Mouse (Mus musculus) hindbrain, postnatal 0 days (tissue): ENCODE measurements around the gene Spint2. TPM values are rescaled to one million over a fixed set of nuclear protein-coding genes. Genes with fewer than 3 reads are reported as not detected.

ENCODE experiments used
- ATAC-seq: fragments of 200-750 bp; cut with Nextera tagmentation; 2 replicates; pipeline ENCODE4 v1.8.0; 2017; ENCODE audit warnings: mild to moderate bottlenecking, moderate TSS enrichment, moderate library complexity
- DNase-seq: peaks from one replicate; pipeline ENCODE4 v3.0.0-alpha.2; 2015; ENCODE audit warnings: low spot score
- H3K27ac ChIP-seq: fragments of 300-500 bp; sonication (generic); 2 replicates; pipeline ENCODE4 v1.5.1; 2014; ENCODE audit warnings: mild to moderate bottlenecking
- H3K27me3 ChIP-seq: fragments of 300-500 bp; sonication (generic); 2 replicates; pipeline ENCODE4 v1.6.1; 2014; ENCODE audit warnings: low read length, mixed read lengths; ENCODE audit not compliant: insufficient read depth
- H3K36me3 ChIP-seq: fragments of 300-500 bp; sonication (generic); 2 replicates; pipeline ENCODE4 v1.6.1; 2014; ENCODE audit warnings: low read length, mixed read lengths; ENCODE audit not compliant: insufficient read depth
- H3K4me1 ChIP-seq: fragments of 300-500 bp; sonication (generic); 2 replicates; pipeline ENCODE4 v1.6.1; 2014; ENCODE audit warnings: antibody characterized with exemption, low read length, mixed read lengths; ENCODE audit not compliant: insufficient read depth
- H3K4me2 ChIP-seq: fragments of 300-500 bp; sonication (generic); 2 replicates; pipeline ENCODE4 v1.6.1; 2014; ENCODE audit warnings: low read depth, mild to moderate bottlenecking, low read length, moderate library complexity, mixed read lengths
- H3K4me3 ChIP-seq: fragments of 300-500 bp; sonication (generic); 2 replicates; pipeline ENCODE4 v1.5.1; 2014; ENCODE audit warnings: low read length
- H3K9ac ChIP-seq: fragments of 300-500 bp; sonication (generic); replicated peaks from 2 replicates; pipeline ENCODE4 v1.6.1; 2014; ENCODE audit warnings: mild to moderate bottlenecking, low read length, moderate library complexity, mixed read lengths
- H3K9me3 ChIP-seq: fragments of 300-500 bp; sonication (generic); 2 replicates; pipeline ENCODE4 v1.6.1; 2016; ENCODE audit warnings: low read length, mixed read lengths
- CTCF ChIP-seq: IDR thresholded peaks from 2 replicates; pipeline ENCODE4 v1.5.1; 2016; ENCODE audit warnings: antibody characterized with exemption, control low read depth, low read depth
- WGBS: fragments of 180-500 bp; shearing (Covaris S2); extraction: QIAGEN DNeasy Blood & Tissue Kit; methylation state at CpG from one replicate; pipeline ENCODE4 v1.1.7; 2014; 5-methylcytosine and 5-hydroxymethylcytosine counted together
- polyA plus RNA-seq: library from polyadenylated mRNA; unstranded; fragments of >200 nt; fragmentation: Nextera tagmentation; extraction: Ambion mirVana; gene quantifications from 2 replicates; pipeline ENCODE4 v1.2.1, GENCODE M21; 2015
- total RNA-seq: library from RNA; depleted of rRNA; stranded (reverse); fragments of >200 nt; gene quantifications from 2 replicates; pipeline ENCODE4 v1.2.3, GENCODE M21; 2014

Gene Spint2
- total and polyA plus RNA-seq, 2 experiments from 2014 or later: 38.6 to 133 TPM

DNA sequence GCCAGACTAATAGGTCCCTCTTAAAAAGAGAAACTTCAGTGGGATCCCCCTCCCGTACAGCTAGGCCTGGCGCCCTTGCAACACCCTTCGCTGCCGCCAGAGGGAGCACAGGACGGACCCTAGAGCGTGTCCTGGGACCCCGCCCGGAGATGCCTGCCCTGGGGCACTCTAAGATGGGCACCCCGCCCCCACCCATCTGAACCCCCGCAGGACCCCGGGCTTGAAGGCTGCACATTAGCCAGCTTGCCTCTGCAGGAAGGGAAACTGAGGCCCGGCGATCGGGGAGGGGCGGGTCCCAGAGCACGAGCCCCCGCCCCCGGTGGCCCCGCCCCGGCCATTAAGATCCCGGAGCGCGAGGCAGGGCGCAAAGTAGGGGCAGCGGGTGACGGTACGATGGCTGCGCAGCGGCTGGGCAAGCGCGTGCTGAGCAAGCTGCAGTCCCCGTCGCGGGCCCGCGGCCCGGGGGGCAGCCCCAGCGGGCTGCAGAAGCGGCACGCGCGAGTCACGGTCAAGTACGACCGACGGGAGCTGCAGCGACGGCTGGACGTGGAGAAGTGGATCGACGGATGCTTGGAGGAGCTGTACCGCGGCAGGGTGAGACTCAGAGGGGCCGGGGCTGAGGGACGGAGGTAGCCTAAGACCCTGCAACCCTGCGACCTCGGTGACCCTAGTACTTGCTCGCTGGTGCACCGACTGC lies 7.4 kb upstream of the Spint2 start, which contains the start of gene Ppp1r14a:
Gene Ppp1r14a (plus strand): TSS at position 367 of the 697 bp plus-strand sequence.
- Histone ChIP-seq H3K4me3 (peak within 1 kb of the TSS; percentile 41), H3K36me3 (no peaks in the 10 kb centered on the region), H3K4me2 (peak within 1 kb of the TSS; percentile 83), H3K27me3 (no peaks in the 10 kb centered on the region), H3K9ac (peak within 1 kb of the TSS; percentile 38; the same call in 1 of the 2 replicates), H3K9me3 (no peaks in the 10 kb centered on the region), H3K27ac (no peak within 1 kb of the TSS), H3K4me1 (0 out of 2 replicates have a peak, but pooled peaks cover 6% of the 10 kb centered on the region)
- peak; percentile 71 for DNase-seq
- no peak for ATAC-seq
- peak; percentile 84 for TF ChIP-seq CTCF
- 2% methylated on average over 56 of the region's 59 CpGs for WGBS

DNA sequence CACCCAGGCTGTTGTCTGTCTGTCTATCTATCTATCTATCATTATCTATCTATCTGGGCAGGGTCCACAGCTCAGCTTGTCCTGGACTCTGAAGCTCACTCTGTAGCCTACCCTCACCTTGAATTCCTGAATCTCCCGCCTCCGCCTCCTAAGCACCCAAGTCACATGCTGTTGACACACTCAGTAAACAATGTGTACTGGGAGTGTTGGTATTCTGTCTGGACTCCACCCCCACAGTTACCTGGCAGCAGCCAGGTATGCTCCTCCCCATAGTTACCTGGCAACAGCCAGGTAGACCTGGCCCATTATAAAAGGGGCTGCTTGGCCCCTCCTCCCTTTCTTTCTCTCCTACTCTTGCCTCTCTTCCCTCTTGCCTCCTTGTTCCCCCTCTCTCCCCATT lies 6.4 kb upstream of the Spint2 start:
- no peak for TF ChIP-seq CTCF
- H3K4me1 ChIP-seq: 0 out of 2 replicates have a peak, but pooled peaks cover 6% of the 10 kb centered on the region

DNA sequence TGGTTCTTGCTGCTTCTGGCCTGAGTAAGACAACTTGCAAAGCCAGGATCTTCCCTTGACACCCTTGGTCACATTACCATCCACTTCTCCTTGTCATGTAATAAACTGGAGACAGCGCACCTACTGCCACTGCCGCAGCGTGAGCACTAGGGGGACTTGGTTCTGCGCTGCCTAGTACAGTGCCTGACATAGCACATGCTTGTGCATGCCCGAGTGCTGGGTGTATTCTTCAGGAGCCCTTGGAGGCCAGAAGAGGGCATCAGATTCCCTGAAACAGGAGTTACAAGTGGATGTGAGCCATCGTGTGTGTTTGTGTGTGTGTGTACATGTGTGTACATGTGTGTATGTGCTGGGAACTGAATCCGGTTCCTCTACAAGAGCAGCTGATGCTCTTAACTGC lies 5.8 kb upstream of the Spint2 start:
- no peaks in the 10 kb centered on the region for H3K36me3 ChIP-seq
- WGBS: 89% methylated on average over 7 of the region's 7 CpGs

More for the DNA sequence above, 6.4 kb upstream of the Spint2 start:
- Histone ChIP-seq H3K27me3 (no peaks in the 10 kb centered on the region), H3K27ac (no peak overlapping the region), H3K36me3 (no peaks in the 10 kb centered on the region), H3K4me2 (no peak overlapping the region), H3K9ac (no peak overlapping the region), H3K9me3 (no peaks in the 10 kb centered on the region), H3K4me3 (no peak overlapping the region)
- DNase-seq: no peak
- no peak for ATAC-seq
- 98% methylated on average over 2 of the region's 2 CpGs for WGBS

DNA sequence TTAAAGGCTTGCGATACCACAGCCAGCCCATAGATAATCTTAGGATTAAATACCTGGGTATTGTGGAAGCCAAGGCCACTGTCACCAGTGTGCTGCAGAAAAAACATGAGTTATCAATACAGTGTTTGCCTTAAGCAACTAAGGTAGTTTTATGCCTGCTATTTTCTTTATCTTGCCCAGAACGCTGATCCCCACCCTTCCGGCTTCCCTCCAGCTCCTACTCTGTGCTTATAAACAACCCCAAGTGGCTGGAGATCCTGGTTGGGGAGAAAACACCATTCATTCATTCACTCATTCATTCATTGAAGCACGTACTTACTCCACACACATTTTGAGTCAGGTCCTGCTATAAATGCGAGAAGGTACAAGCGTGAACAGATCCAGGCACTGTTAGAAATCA lies 2.8 kb upstream of the Spint2 start:
- no peaks in the 10 kb centered on the region for H3K27me3 ChIP-seq
- DNase-seq (no peak), ATAC-seq (no peak)
- no peak overlapping the region for H3K27ac ChIP-seq
- 96% methylated on average over 6 of the region's 6 CpGs for WGBS
- H3K9ac ChIP-seq: no peak overlapping the region
- TF ChIP-seq CTCF: no peak
- H3K4me3 ChIP-seq: no peak overlapping the region
- H3K36me3 ChIP-seq: no peaks in the 10 kb centered on the region
- H3K9me3 ChIP-seq: no peaks in the 10 kb centered on the region
- H3K4me1 ChIP-seq: peaks cover 12% of the 10 kb centered on the region; the same call in 1 of the 2 replicates
- no peak overlapping the region for H3K4me2 ChIP-seq

More for the DNA sequence above, 5.8 kb upstream of the Spint2 start:
- no peak overlapping the region for H3K27ac ChIP-seq
- no peak for DNase-seq
- H3K9me3 ChIP-seq: no peaks in the 10 kb centered on the region
- 0 out of 2 replicates have a peak, but pooled peaks cover 6% of the 10 kb centered on the region for H3K4me1 ChIP-seq
- TF ChIP-seq CTCF: no peak
- no peak overlapping the region for H3K9ac ChIP-seq
- no peak overlapping the region for H3K4me2 ChIP-seq
- ATAC-seq: no peak
- H3K27me3 ChIP-seq: no peaks in the 10 kb centered on the region
- H3K4me3 ChIP-seq: no peak overlapping the region

DNA sequence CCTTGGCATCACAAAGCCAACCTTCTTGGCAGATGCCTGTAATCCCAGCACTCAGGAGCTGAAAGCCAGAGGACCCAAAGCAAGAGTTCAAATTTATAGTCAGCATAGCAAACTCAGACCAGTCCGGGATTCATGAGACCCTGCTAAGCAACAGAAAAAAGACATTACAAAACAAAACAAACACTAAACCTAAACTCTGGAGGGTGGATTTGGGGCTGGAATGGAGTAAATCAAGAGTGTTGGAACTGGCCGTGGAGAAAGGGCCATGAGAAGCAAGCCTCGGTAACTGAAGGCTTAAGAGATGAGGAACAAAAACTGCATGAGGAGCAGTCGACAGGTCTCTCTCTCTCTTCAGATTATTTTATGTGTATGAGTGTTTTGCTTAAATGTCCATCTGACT lies 2.2 kb upstream of the Spint2 start:
- H3K27ac ChIP-seq: no peak overlapping the region
- H3K36me3 ChIP-seq: no peaks in the 10 kb centered on the region
- WGBS: 89% methylated on average over 4 of the region's 4 CpGs
- H3K27me3 ChIP-seq: no peaks in the 10 kb centered on the region
- no peak for TF ChIP-seq CTCF
- no peak overlapping the region for H3K4me3 ChIP-seq
- H3K9ac ChIP-seq: no peak overlapping the region
- ATAC-seq: no peak
- no peak for DNase-seq
- no peaks in the 10 kb centered on the region for H3K9me3 ChIP-seq
- peaks cover 7% of the 10 kb centered on the region; the same call in 1 of the 2 replicates for H3K4me1 ChIP-seq
- H3K4me2 ChIP-seq: no peak overlapping the region

DNA sequence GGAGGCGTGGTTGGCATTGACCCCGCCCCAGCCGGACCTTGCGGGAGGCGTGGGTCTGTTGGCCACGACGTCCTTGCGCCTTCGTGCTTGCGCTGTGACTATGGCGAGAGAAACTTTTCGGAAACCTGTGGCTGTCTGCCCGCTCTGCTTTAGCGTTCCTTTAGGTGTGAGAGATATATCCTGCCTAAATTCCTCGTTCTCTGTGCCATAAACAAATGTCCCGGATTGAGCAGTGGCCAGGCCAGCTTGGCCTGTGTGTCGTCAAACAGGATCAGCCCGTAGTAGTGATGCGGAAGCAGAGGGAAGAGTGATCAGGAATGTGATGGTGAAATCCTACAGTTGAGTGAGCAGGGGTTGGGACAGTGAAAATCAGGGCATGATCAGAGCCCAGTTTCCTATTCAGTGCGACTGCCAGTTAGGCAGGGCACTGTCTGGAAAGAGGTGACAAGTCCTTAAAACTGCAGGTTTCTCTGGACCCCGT lies 402 bp upstream of the Spint2 start:
- no peak overlapping the region for H3K27ac ChIP-seq
- peak overlapping the region; percentile 53 for H3K9ac ChIP-seq
- H3K36me3 ChIP-seq: no peaks in the 10 kb centered on the region
- H3K27me3 ChIP-seq: no peaks in the 10 kb centered on the region
- ATAC-seq (peak; percentile 18), DNase-seq (no peak)
- no peaks in the 10 kb centered on the region for H3K9me3 ChIP-seq
- WGBS: 10% methylated on average over 21 of the region's 21 CpGs
- no peak for TF ChIP-seq CTCF
- peaks cover 6% of the 10 kb centered on the region; the same call in 1 of the 2 replicates for H3K4me1 ChIP-seq
- H3K4me3 ChIP-seq: peak overlapping the region; percentile 53
- H3K4me2 ChIP-seq: peak overlapping the region; percentile 95

DNA sequence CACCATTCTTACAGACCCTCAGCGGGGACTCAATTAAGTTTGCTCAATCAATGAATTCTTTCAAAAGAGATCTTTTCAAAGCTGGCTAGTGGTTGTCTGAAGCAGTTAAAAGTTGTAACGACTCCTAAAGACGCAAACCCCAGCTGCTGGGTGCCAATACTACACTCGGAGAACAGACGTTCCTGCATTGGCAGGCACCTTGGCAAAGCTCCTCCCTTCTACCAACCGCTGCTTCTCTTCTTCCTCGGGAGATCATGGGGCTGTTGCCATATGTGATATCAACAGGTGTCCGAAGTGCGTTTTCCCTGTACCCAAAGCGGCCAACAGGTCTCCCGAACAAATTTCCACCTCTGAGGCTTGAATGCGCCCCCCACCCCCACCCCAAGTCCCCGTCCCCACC lies 911 bp downstream of the Spint2 start:
- no peak overlapping the region for H3K27ac ChIP-seq
- no peak for ATAC-seq
- peaks cover 6% of the 10 kb centered on the region; the same call in 1 of the 2 replicates for H3K4me1 ChIP-seq
- H3K9me3 ChIP-seq: no peaks in the 10 kb centered on the region
- H3K4me2 ChIP-seq: peak overlapping the region; percentile 95
- DNase-seq: peak; percentile 35
- no peaks in the 10 kb centered on the region for H3K36me3 ChIP-seq
- no peaks in the 10 kb centered on the region for H3K27me3 ChIP-seq
- peak overlapping the region; percentile 53 for H3K4me3 ChIP-seq
- no peak for TF ChIP-seq CTCF
- 12% methylated on average over 13 of the region's 13 CpGs for WGBS
- H3K9ac ChIP-seq: peak overlapping the region; percentile 53; the same call in 1 of the 2 replicates
